Mouse (Mus musculus) embryonic facial prominence, embryonic 15.5 days (tissue): ENCODE data around the gene Smco1. TPM values are rescaled to one million over a fixed set of nuclear protein-coding genes. Genes with fewer than 3 reads are reported as not detected.

Experiments
- ATAC-seq: fragments of 200-750 bp; cut with Nextera tagmentation; 2 replicates; pipeline ENCODE4 v1.8.0; 2017; ENCODE audit warnings: low read depth, moderate TSS enrichment; ENCODE audit not compliant: insufficient number of reproducible peaks, low FRiP score, low TSS enrichment
- H3K27ac ChIP-seq: fragments of 300-500 bp; sonication (generic); replicated peaks from 2 replicates; pipeline ENCODE4 v1.5.1; 2015; ENCODE audit warnings: mild to moderate bottlenecking, inconsistent platforms
- H3K27me3 ChIP-seq: fragments of 300-500 bp; sonication (generic); 2 replicates; pipeline ENCODE4 v1.6.1; 2015; ENCODE audit warnings: inconsistent platforms
- H3K36me3 ChIP-seq: fragments of 300-500 bp; sonication (generic); 2 replicates; pipeline ENCODE4 v1.6.1; 2015; ENCODE audit warnings: mild to moderate bottlenecking, inconsistent platforms
- H3K4me1 ChIP-seq: fragments of 300-500 bp; sonication (generic); 2 replicates; pipeline ENCODE4 v1.6.1; 2015; ENCODE audit warnings: inconsistent platforms
- H3K4me2 ChIP-seq: fragments of 300-500 bp; sonication (generic); replicated peaks from 2 replicates; pipeline ENCODE4 v1.6.1; 2015; ENCODE audit warnings: mild to moderate bottlenecking, inconsistent platforms
- H3K4me3 ChIP-seq: fragments of 300-500 bp; sonication (generic); replicated peaks from 2 replicates; pipeline ENCODE4 v1.5.1; 2015; ENCODE audit warnings: mild to moderate bottlenecking, inconsistent platforms
- H3K9ac ChIP-seq: fragments of 300-500 bp; sonication (generic); 2 replicates; pipeline ENCODE4 v1.6.1; 2015; ENCODE audit warnings: inconsistent platforms
- H3K9me3 ChIP-seq: fragments of 300-500 bp; sonication (generic); replicated peaks from 2 replicates; pipeline ENCODE4 v1.6.1; 2016; ENCODE audit warnings: inconsistent platforms
- WGBS: fragments of 180-500 bp; shearing (Covaris S2); methylation state at CpG from one replicate; pipeline ENCODE4 v1.1.7; 2015; 5-methylcytosine and 5-hydroxymethylcytosine counted together
- microRNA counts: library from miRNA; unstranded; fragments of <30 nt; microRNA quantifications from one replicate; lab custom pipeline; 2016
- microRNA-seq: library from miRNA; unstranded; fragments of <30 nt; microRNA quantifications from one replicate; pipeline ENCODE4, GENCODE M21; 2016; ENCODE audit warnings: borderline number of aligned reads
- polyA plus RNA-seq: library from polyadenylated mRNA; unstranded; fragments of >200 nt; fragmentation: Nextera tagmentation; extraction: Ambion mirVana; gene quantifications from 2 replicates; pipeline ENCODE4 v1.2.1, GENCODE M21; 2015

Smco1 gene
- polyA plus RNA-seq, 1 experiment from 2014 or later, result 0.15 TPM

- H3K36me3 ChIP-seq, result no peaks in the 10 kb centered on the region
- H3K27me3 ChIP-seq, result no peaks in the 10 kb centered on the region
- no peak overlapping the region for H3K4me3 ChIP-seq
- no peak overlapping the region for H3K4me2 ChIP-seq
- no peaks in the 10 kb centered on the region for H3K9me3 ChIP-seq
- no peak for ATAC-seq
- WGBS, result 19% methylated on average over 5 of the region's 5 CpGs
- no peaks in the 10 kb centered on the region for H3K4me1 ChIP-seq
- H3K9ac ChIP-seq, result no peak overlapping the region
- H3K27ac ChIP-seq, result no peak overlapping the region
Observed at GRCm38 (mm10) chr16:32312386-32312785, 41.1 kb downstream of the Smco1 start.

- no peak overlapping the region for H3K4me2 ChIP-seq
- H3K9ac ChIP-seq, result no peak overlapping the region
- ATAC-seq, result no peak
- no peaks in the 10 kb centered on the region for H3K9me3 ChIP-seq
- H3K4me1 ChIP-seq, result no peaks in the 10 kb centered on the region
- no peak overlapping the region for H3K4me3 ChIP-seq
- H3K27ac ChIP-seq, result no peak overlapping the region
- 30% methylated on average over 4 of the region's 4 CpGs for WGBS
- no peaks in the 10 kb centered on the region for H3K36me3 ChIP-seq
- no peaks in the 10 kb centered on the region for H3K27me3 ChIP-seq
Observed at GRCm38 (mm10) chr16:32312859-32313258, 41.6 kb downstream of the Smco1 start.

- Histone ChIP-seq H3K9me3 (no peaks in the 10 kb centered on the region), H3K36me3 (no peaks in the 10 kb centered on the region), H3K4me2 (no peak overlapping the region), H3K4me3 (no peak overlapping the region), H3K9ac (no peak overlapping the region), H3K27me3 (no peaks in the 10 kb centered on the region), H3K27ac (no peak overlapping the region), H3K4me1 (no peaks in the 10 kb centered on the region)
- no peak for ATAC-seq
- 53% methylated on average over 2 of the region's 2 CpGs for WGBS
Observed at GRCm38 (mm10) chr16:32316601-32317000, 45.3 kb downstream of the Smco1 start.

GRCm38 (mm10) chr16:32323953-32324352, 52.7 kb downstream of the Smco1 start:
- Histone ChIP-seq H3K36me3 (no peaks in the 10 kb centered on the region), H3K27ac (no peak overlapping the region), H3K27me3 (no peaks in the 10 kb centered on the region), H3K4me1 (no peaks in the 10 kb centered on the region), H3K9ac (no peak overlapping the region), H3K4me3 (no peak overlapping the region), H3K4me2 (no peak overlapping the region), H3K9me3 (no peaks in the 10 kb centered on the region)
- WGBS, result 32% methylated on average over 7 of the region's 7 CpGs
- no peak for ATAC-seq

MicroRNA genes within 50 kb of the gene (microRNA counts, 519-probe panel; counts per million panel counts)
- 1,417 counts per million, percentile 10 among the panel's probes with 10 or more counts for microRNA mmu-miR-1946a (lab: Ali Mortazavi, UCI)

Small RNA genes lying within 50 kb of the gene (microRNA-seq; reads per million reads assigned to microRNA genes)
- gene Mir1946a, result not detected

Other genes with a start within 250 kb of the Smco1 start
- 31.6 and 34.7 TPM in 2 replicates for gene Pak2, start 192.1 kb upstream of the Smco1 start, polyA plus RNA-seq
- 87.5 and 90.5 TPM in 2 replicates for gene Pigx, start 171.7 kb upstream of the Smco1 start, polyA plus RNA-seq
- 27.0 and 29.9 TPM in 2 replicates for gene Cep19, start 171.7 kb upstream of the Smco1 start, polyA plus RNA-seq
- gene Nrros, start 105.9 kb upstream of the Smco1 start, polyA plus RNA-seq, result 21.1 and 23.6 TPM in 2 replicates
- gene Bex6, start 91.6 kb upstream of the Smco1 start, polyA plus RNA-seq, result 0.23 and 0.30 TPM in 2 replicates
- gene Fbxo45, start 24.3 kb upstream of the Smco1 start, polyA plus RNA-seq, result 14.6 and 15.6 TPM in 2 replicates
- 19.6 and 20.8 TPM in 2 replicates for gene Wdr53, start 24.2 kb upstream of the Smco1 start, polyA plus RNA-seq
- 28.9 and 34.5 TPM in 2 replicates for gene Rnf168, start 6.0 kb downstream of the Smco1 start, polyA plus RNA-seq
- gene Ubxn7, start 60.8 kb downstream of the Smco1 start, polyA plus RNA-seq, result 22.7 and 25.7 TPM in 2 replicates
- 0.30 and 0.35 TPM in 2 replicates for gene Tm4sf19, start 129.0 kb downstream of the Smco1 start, polyA plus RNA-seq
- 31.5 and 39.0 TPM in 2 replicates for gene Tctex1d2, start 148.2 kb downstream of the Smco1 start, polyA plus RNA-seq
- 39.7 and 41.3 TPM in 2 replicates for gene Pcyt1a, start 159.5 kb downstream of the Smco1 start, polyA plus RNA-seq
- gene Slc51a, start 216.4 kb downstream of the Smco1 start, polyA plus RNA-seq, result 0.16 TPM in 1 of 2 replicates, not detected in the other
- gene Zdhhc19, start 224.8 kb downstream of the Smco1 start, polyA plus RNA-seq, result not detected in 2 replicates